Mouse (Mus musculus) lung, postnatal 10 days (tissue): ENCODE data around the gene Dhrs2.
A peak's percentile ranks its signal among the peaks of the same experiment; 100 is the strongest.

ENCODE experiments used
- DNase-seq: peaks from one replicate; pipeline ENCODE4 v3.0.0; 2021

Gene Dhrs2

GRCm38 (mm10) chr14:55221707-55222106, at the start of gene Dhrs2:
TSS of gene Dhrs2 (plus strand) at chr14:55222007.
- DNase-seq: no peak

GRCm38 (mm10) chr14:55174164-55174563, 47.6 kb upstream of the Dhrs2 start:
- DNase-seq: no peak

- DNase-seq: peak; percentile 77
Measured at GRCm38 (mm10) chr14:55177274-55177673, 44.5 kb upstream of the Dhrs2 start.

GRCm38 (mm10) chr14:55180951-55181350, 40.9 kb upstream of the Dhrs2 start:
- DNase-seq: no peak

GRCm38 (mm10) chr14:55183231-55183630, 38.6 kb upstream of the Dhrs2 start:
- no peak for DNase-seq

GRCm38 (mm10) chr14:55184640-55185145, 37.1 kb upstream of the Dhrs2 start:
- DNase-seq: no peak

- no peak for DNase-seq
Measured at GRCm38 (mm10) chr14:55188491-55188890, 33.3 kb upstream of the Dhrs2 start.

- DNase-seq: no peak
Measured at GRCm38 (mm10) chr14:55189351-55189769, 32.4 kb upstream of the Dhrs2 start.

- no peak for DNase-seq
Measured at GRCm38 (mm10) chr14:55193354-55193753, 28.5 kb upstream of the Dhrs2 start.

GRCm38 (mm10) chr14:55193876-55194635, 27.8 kb upstream of the Dhrs2 start:
- peak; percentile 44 for DNase-seq

- no peak for DNase-seq
Measured at GRCm38 (mm10) chr14:55194786-55195185, 27.0 kb upstream of the Dhrs2 start.

- no peak for DNase-seq
Measured at GRCm38 (mm10) chr14:55197121-55197520, 24.7 kb upstream of the Dhrs2 start.

GRCm38 (mm10) chr14:55198187-55198586, 23.6 kb upstream of the Dhrs2 start:
- DNase-seq: no peak

GRCm38 (mm10) chr14:55204544-55204943, 17.3 kb upstream of the Dhrs2 start:
- DNase-seq: no peak

- DNase-seq: peak; percentile 30
Measured at GRCm38 (mm10) chr14:55205045-55205750, 16.6 kb upstream of the Dhrs2 start.

- no peak for DNase-seq
Measured at GRCm38 (mm10) chr14:55208306-55208705, 13.5 kb upstream of the Dhrs2 start.

GRCm38 (mm10) chr14:55213621-55214020, 8.2 kb upstream of the Dhrs2 start:
- DNase-seq: no peak

GRCm38 (mm10) chr14:55214507-55214906, 7.3 kb upstream of the Dhrs2 start:
- peak; percentile 43 for DNase-seq

GRCm38 (mm10) chr14:55223172-55223571, 1.4 kb downstream of the Dhrs2 start:
- no peak for DNase-seq

- no peak for DNase-seq
Measured at GRCm38 (mm10) chr14:55234639-55235038, 12.8 kb downstream of the Dhrs2 start.

- no peak for DNase-seq
Measured at GRCm38 (mm10) chr14:55236685-55237084, 14.9 kb downstream of the Dhrs2 start.

GRCm38 (mm10) chr14:55242664-55243063, 20.9 kb downstream of the Dhrs2 start:
- no peak for DNase-seq

- DNase-seq: no peak
Measured at GRCm38 (mm10) chr14:55247181-55247580, 25.4 kb downstream of the Dhrs2 start.

GRCm38 (mm10) chr14:55248284-55248683, 26.5 kb downstream of the Dhrs2 start:
- no peak for DNase-seq
